Mouse (Mus musculus) forebrain, embryonic 14.5 days (tissue): ENCODE data around the gene Reep3. TPM values are rescaled to one million over a fixed set of nuclear protein-coding genes. Genes with fewer than 3 reads are reported as not detected.
"Not testable (repeated sequence)": the region's sequence is repeated elsewhere in the genome, so short reads cannot be mapped to it uniquely, and the experiment has no call there.

Source experiments
- ATAC-seq: fragments of 200-750 bp; cut with Nextera tagmentation; 2 replicates; pipeline ENCODE4 v1.8.0; 2017; ENCODE audit warnings: mild to moderate bottlenecking, moderate library complexity
- DNase-seq: peaks from one replicate; pipeline ENCODE4 v3.0.0-alpha.2; 2015; ENCODE audit warnings: low spot score
- H3K27ac ChIP-seq: fragments of 300-500 bp; sonication (generic); 2 replicates; pipeline ENCODE4 v1.5.1; 2014; ENCODE audit warnings: low read depth, mild to moderate bottlenecking, control low read depth, low read length, moderate library complexity
- H3K27me3 ChIP-seq: fragments of 300-500 bp; sonication (generic); replicated peaks from 2 replicates; pipeline ENCODE4 v1.6.1; 2014; ENCODE audit warnings: low read length, control low read depth, mixed read lengths; ENCODE audit not compliant: control insufficient read depth, insufficient read depth
- H3K36me3 ChIP-seq: fragments of 300-500 bp; sonication (generic); 2 replicates; pipeline ENCODE4 v1.6.1; 2014; ENCODE audit warnings: low read length, control low read depth; ENCODE audit not compliant: control insufficient read depth, insufficient read depth
- H3K4me1 ChIP-seq: fragments of 300-500 bp; sonication (generic); 2 replicates; pipeline ENCODE4 v1.6.1; 2014; ENCODE audit warnings: antibody characterized with exemption, low read length, control low read depth; ENCODE audit not compliant: control insufficient read depth, insufficient read depth
- H3K4me2 ChIP-seq: fragments of 300-500 bp; sonication (generic); 2 replicates; pipeline ENCODE4 v1.6.1; 2014; ENCODE audit warnings: mild to moderate bottlenecking, control low read depth, low read length
- H3K4me3 ChIP-seq: fragments of 300-500 bp; sonication (generic); 2 replicates; pipeline ENCODE4 v1.5.1; 2014; ENCODE audit warnings: low read depth, low read length, control low read depth
- H3K9ac ChIP-seq: fragments of 300-500 bp; sonication (generic); 2 replicates; pipeline ENCODE4 v1.6.1; 2014; ENCODE audit warnings: mild to moderate bottlenecking, low read length, control low read depth, moderate library complexity
- H3K9me3 ChIP-seq: fragments of 300-500 bp; sonication (generic); replicated peaks from 2 replicates; pipeline ENCODE4 v1.6.1; 2016; ENCODE audit warnings: low read length, control low read depth, mixed read lengths; ENCODE audit not compliant: control insufficient read depth
- WGBS: fragments of 180-500 bp; shearing (Covaris S2); extraction: QIAGEN DNeasy Blood & Tissue Kit; methylation state at CpG from one replicate; pipeline ENCODE4 v1.1.7; 2014; 5-methylcytosine and 5-hydroxymethylcytosine counted together
- polyA plus RNA-seq: library from polyadenylated mRNA; unstranded; fragments of >200 nt; fragmentation: Nextera tagmentation; extraction: Ambion mirVana; gene quantifications from 2 replicates; pipeline ENCODE4 v1.2.1, GENCODE M21; 2014

Gene Reep3
- polyA plus RNA-seq, 1 experiment from 2014 or later: 26.7 TPM

- H3K9me3 ChIP-seq: no peaks in the 10 kb centered on the region
- H3K27me3 ChIP-seq: no peaks in the 10 kb centered on the region
- H3K27ac ChIP-seq: no peak overlapping the region
- no peak overlapping the region for H3K9ac ChIP-seq
- WGBS: 95% methylated on average over 12 of the region's 12 CpGs
- H3K4me1 ChIP-seq: no peaks in the 10 kb centered on the region
- H3K4me2 ChIP-seq: no peak overlapping the region
- no peak overlapping the region for H3K4me3 ChIP-seq
- DNase-seq (no peak), ATAC-seq (no peak)
- H3K36me3 ChIP-seq: peaks cover 10% of the 10 kb centered on the region; the same call in 1 of the 2 replicates
Observed at GRCm38 (mm10) chr10:67014746-67015145, 82.0 kb downstream of the Reep3 start.

GRCm38 (mm10) chr10:67010521-67010920 lies 86.2 kb downstream of the Reep3 start:
- ATAC-seq (no peak), DNase-seq (no peak)
- Histone ChIP-seq H3K27me3 (no peaks in the 10 kb centered on the region), H3K4me1 (no peaks in the 10 kb centered on the region), H3K4me2 (no peak overlapping the region), H3K4me3 (no peak overlapping the region), H3K9me3 (no peaks in the 10 kb centered on the region), H3K36me3 (peaks cover 9% of the 10 kb centered on the region; the same call in 1 of the 2 replicates), H3K27ac (no peak overlapping the region), H3K9ac (no peak overlapping the region)
- 92% methylated on average over 12 of the region's 12 CpGs for WGBS

- 3% methylated on average over 12 of the region's 12 CpGs for WGBS
- Histone ChIP-seq H3K27me3 (no peaks in the 10 kb centered on the region), H3K4me2 (peak overlapping the region; percentile 55), H3K9ac (peak overlapping the region; percentile 33; the same call in 1 of the 2 replicates), H3K4me1 (peaks cover 26% of the 10 kb centered on the region), H3K27ac (peak overlapping the region; percentile 91), H3K9me3 (no peaks in the 10 kb centered on the region), H3K4me3 (peak overlapping the region; percentile 19), H3K36me3 (no peaks in the 10 kb centered on the region)
- DNase-seq (peak; percentile 56), ATAC-seq (peak; percentile 13; the same call in 1 of the 2 replicates)
Observed at GRCm38 (mm10) chr10:67004527-67005042, 92.2 kb downstream of the Reep3 start.

GRCm38 (mm10) chr10:67003743-67004526 lies 92.8 kb downstream of the Reep3 start:
- Histone ChIP-seq H3K9ac (peak overlapping the region; percentile 33), H3K27ac (peak overlapping the region; percentile 91)

GRCm38 (mm10) chr10:67003009-67003742 lies 93.6 kb downstream of the Reep3 start:
- H3K27me3 ChIP-seq: no peaks in the 10 kb centered on the region
- DNase-seq (peak; percentile 86), ATAC-seq (peak; percentile 72)
- peaks cover 26% of the 10 kb centered on the region for H3K4me1 ChIP-seq
- WGBS: under 1% methylated on average over 25 of the region's 25 CpGs
- H3K9ac ChIP-seq: peak overlapping the region; percentile 33
- H3K9me3 ChIP-seq: no peaks in the 10 kb centered on the region
- peak overlapping the region; percentile 55 for H3K4me2 ChIP-seq
- no peaks in the 10 kb centered on the region for H3K36me3 ChIP-seq
- H3K4me3 ChIP-seq: peak overlapping the region; percentile 19
- H3K27ac ChIP-seq: peak overlapping the region; percentile 91

More at GRCm38 (mm10) chr10:67003743-67004526, 92.8 kb downstream of the Reep3 start:
- peak; percentile 90 for DNase-seq
- peak overlapping the region; percentile 55 for H3K4me2 ChIP-seq
- peaks cover 26% of the 10 kb centered on the region for H3K4me1 ChIP-seq
- WGBS: 1% methylated on average over 22 of the region's 22 CpGs
- peak; percentile 79 for ATAC-seq
- no peaks in the 10 kb centered on the region for H3K9me3 ChIP-seq
- H3K27me3 ChIP-seq: no peaks in the 10 kb centered on the region
- no peaks in the 10 kb centered on the region for H3K36me3 ChIP-seq
- peak overlapping the region; percentile 19 for H3K4me3 ChIP-seq

- WGBS: 14% methylated on average over 30 of the region's 30 CpGs
- ATAC-seq: peak; percentile 21
Observed at GRCm38 (mm10) chr10:67002207-67003008, 94.3 kb downstream of the Reep3 start.

GRCm38 (mm10) chr10:67000958-67001615 lies 95.7 kb downstream of the Reep3 start:
- not testable (repeated sequence) for ATAC-seq, H3K27me3 ChIP-seq, H3K27ac ChIP-seq, H3K36me3 ChIP-seq, H3K9ac ChIP-seq, DNase-seq, H3K4me3 ChIP-seq, H3K9me3 ChIP-seq, H3K4me2 ChIP-seq
- WGBS: 92% methylated on average over 13 of the region's 13 CpGs
- H3K4me1 ChIP-seq: peaks cover 26% of the 10 kb centered on the region

More at GRCm38 (mm10) chr10:67002207-67003008, 94.3 kb downstream of the Reep3 start:
- H3K4me2 ChIP-seq: peak overlapping the region; percentile 55
- peak overlapping the region; percentile 91 for H3K27ac ChIP-seq
- peak overlapping the region; percentile 17 for H3K4me3 ChIP-seq
- H3K9ac ChIP-seq: peak overlapping the region; percentile 33; the same call in 1 of the 2 replicates
- no peaks in the 10 kb centered on the region for H3K36me3 ChIP-seq
- H3K4me1 ChIP-seq: peaks cover 26% of the 10 kb centered on the region
- peak; percentile 54 for DNase-seq
- H3K27me3 ChIP-seq: no peaks in the 10 kb centered on the region
- H3K9me3 ChIP-seq: no peaks in the 10 kb centered on the region

- Histone ChIP-seq H3K36me3 (no peaks in the 10 kb centered on the region), H3K9me3 (no peaks in the 10 kb centered on the region), H3K27me3 (no peaks in the 10 kb centered on the region), H3K4me3 (no peak overlapping the region), H3K4me2 (no peak overlapping the region), H3K27ac (no peak overlapping the region), H3K9ac (no peak overlapping the region), H3K4me1 (peaks cover 25% of the 10 kb centered on the region)
- no peak for DNase-seq
- 91% methylated on average over 5 of the region's 5 CpGs for WGBS
- ATAC-seq: no peak
Observed at GRCm38 (mm10) chr10:67000136-67000535, 96.6 kb downstream of the Reep3 start.
